Mouse (Mus musculus) liver, embryonic 14.5 days (tissue): Measurements from ENCODE around the gene Strbp. TPM values are rescaled to one million over a fixed set of nuclear protein-coding genes. Genes with fewer than 3 reads are reported as not detected.

Source experiments
- ATAC-seq: fragments of 200-750 bp; cut with Nextera tagmentation; 2 replicates; pipeline ENCODE4 v1.8.0; 2017; ENCODE audit warnings: moderate number of reproducible peaks, mild to moderate bottlenecking, moderate library complexity; ENCODE audit not compliant: insufficient read depth
- DNase-seq, 3 experiments: peaks; one replicate each; pipeline ENCODE4 v3.0.0-alpha.2; 2012 to 2013; ENCODE audit warnings: low read depth in 3 of 3, low spot score in 3 of 3
- H3K27ac ChIP-seq: fragments of 300-500 bp; sonication (generic); 2 replicates; pipeline ENCODE4 v1.5.1; 2014; ENCODE audit warnings: moderate library complexity, mild to moderate bottlenecking, control low read depth, inconsistent platforms
- H3K27me3 ChIP-seq: fragments of 300-500 bp; sonication (generic); 2 replicates; pipeline ENCODE4 v1.6.1; 2014; ENCODE audit warnings: mild to moderate bottlenecking, low read length, moderate library complexity; ENCODE audit not compliant: control insufficient read depth, insufficient read depth
- H3K36me3 ChIP-seq: fragments of 300-500 bp; sonication (generic); replicated peaks from 2 replicates; pipeline ENCODE4 v1.6.1; 2014; ENCODE audit warnings: low read depth; ENCODE audit not compliant: control insufficient read depth, insufficient read depth
- H3K4me1 ChIP-seq, 2 experiments: fragments of 200-500 bp in 1 of 2; fragments of 300-500 bp in 1 of 2; sonication (generic) in 1 of 2; replicated peaks; 2 replicates each; pipeline ENCODE4 v1.6.1; 2012 to 2014; ENCODE audit warnings: antibody characterized with exemption in 1 of 2, inconsistent platforms in 1 of 2, low read length in 1 of 2; ENCODE audit not compliant: control insufficient read depth in 2 of 2, insufficient read depth in 2 of 2
- H3K4me2 ChIP-seq: fragments of 300-500 bp; sonication (generic); 2 replicates; pipeline ENCODE4 v1.6.1; 2014; ENCODE audit warnings: low read depth, mild to moderate bottlenecking, control low read depth, moderate library complexity
- H3K4me3 ChIP-seq, 2 experiments: fragments of 200-500 bp in 1 of 2; fragments of 300-500 bp in 1 of 2; sonication (generic) in 1 of 2; 2 replicates each; pipeline ENCODE4 v1.5.1; 2012 to 2014; ENCODE audit warnings: low read depth in 2 of 2, low read length in 2 of 2, mild to moderate bottlenecking in 2 of 2, control low read depth in 1 of 2, inconsistent platforms in 1 of 2, moderate library complexity in 1 of 2; ENCODE audit not compliant: insufficient read depth in 1 of 2
- H3K9ac ChIP-seq: fragments of 300-500 bp; sonication (generic); replicated peaks from 2 replicates; pipeline ENCODE4 v1.6.1; 2014; ENCODE audit warnings: mild to moderate bottlenecking, control low read depth, moderate library complexity
- H3K9me3 ChIP-seq: fragments of 300-500 bp; sonication (generic); 2 replicates; pipeline ENCODE4 v1.6.1; 2016; ENCODE audit warnings: low read length, mixed read lengths; ENCODE audit not compliant: control insufficient read depth
- CTCF ChIP-seq: IDR thresholded peaks from 2 replicates; pipeline ENCODE4 v1.5.1; 2016; ENCODE audit warnings: antibody characterized with exemption, low read depth, control low read depth
- EP300 ChIP-seq: IDR thresholded peaks from 2 replicates; pipeline ENCODE4 v1.6.1; 2016; ENCODE audit warnings: antibody characterized with exemption, low read depth
- WGBS: fragments of 180-500 bp; shearing (Covaris S2); extraction: QIAGEN DNeasy Blood & Tissue Kit; methylation state at CpG from one replicate; pipeline ENCODE4 v1.1.7; 2014; ENCODE audit not compliant: insufficient replicate concordance; 5-methylcytosine and 5-hydroxymethylcytosine counted together
- polyA plus RNA-seq, 2 experiments: library from polyadenylated mRNA; depleted of rRNA in 1 of 2; stranded (reverse) in 1 of 2; unstranded in 1 of 2; fragments of >200 nt; fragmentation: Nextera tagmentation in 1 of 2; extraction: Ambion mirVana in 1 of 2; gene quantifications; 2 replicates each; pipeline versions ENCODE4 v1.2.1 to v1.2.3; 2012 to 2014

Strbp gene
- polyA plus RNA-seq, 2 experiments, result 8.3 to 16.4 TPM

GRCm38 (mm10) chr2:37479559-37479958 lies 224.1 kb downstream of the Strbp start:
- Histone ChIP-seq H3K36me3 (peaks cover 9% of the 10 kb centered on the region), H3K4me3 (no peak overlapping the region), H3K27me3 (no peaks in the 10 kb centered on the region), H3K4me1 (0 out of 4 replicates have a peak, but pooled peaks cover 2 to 4% of the 10 kb centered on the region in 2 experiments), H3K9ac (no peak overlapping the region), H3K9me3 (no peaks in the 10 kb centered on the region), H3K27ac (no peak overlapping the region), H3K4me2 (peak overlapping the region; percentile 29; the same call in 1 of the 2 replicates)
- ATAC-seq, result no peak
- no peak for DNase-seq
- TF ChIP-seq CTCF (no peak), EP300 (no peak)

GRCm38 (mm10) chr2:37466266-37466665 lies 237.4 kb downstream of the Strbp start:
- no peaks in the 10 kb centered on the region; a peak in 1 of 4 replicates for H3K4me1 ChIP-seq
- 0 out of 2 replicates have a peak, but pooled peaks have one; percentile 13 for TF ChIP-seq EP300
- TF ChIP-seq CTCF, result no peak
- no peaks in the 10 kb centered on the region for H3K9me3 ChIP-seq
- no peak overlapping the region for H3K9ac ChIP-seq
- DNase-seq (no peak), ATAC-seq (no peak)
- H3K36me3 ChIP-seq, result no peaks in the 10 kb centered on the region; the same call in 1 of the 2 replicates
- no peak overlapping the region for H3K4me3 ChIP-seq
- H3K4me2 ChIP-seq, result no peak overlapping the region
- WGBS, result 60% methylated on average over 4 of the region's 4 CpGs
- no peaks in the 10 kb centered on the region for H3K27me3 ChIP-seq
- no peak overlapping the region for H3K27ac ChIP-seq

GRCm38 (mm10) chr2:37460707-37461106 lies 243.0 kb downstream of the Strbp start:
- DNase-seq (no peak), ATAC-seq (no peak)
- Histone ChIP-seq H3K27me3 (no peaks in the 10 kb centered on the region), H3K4me3 (no peak overlapping the region), H3K4me2 (no peak overlapping the region), H3K9ac (no peak overlapping the region), H3K36me3 (no peaks in the 10 kb centered on the region), H3K4me1 (no peaks in the 10 kb centered on the region; a peak in 1 of 4 replicates), H3K27ac (no peak overlapping the region), H3K9me3 (no peaks in the 10 kb centered on the region)
- 87% methylated on average over 4 of the region's 4 CpGs for WGBS
- peak; percentile 37; the same call in 1 of the 2 replicates for TF ChIP-seq CTCF
- TF ChIP-seq EP300, result no peak

GRCm38 (mm10) chr2:37452376-37452760 lies 251.3 kb downstream of the Strbp start:
- no peak for DNase-seq
- peak overlapping the region; percentile 93 for H3K9ac ChIP-seq
- H3K4me2 ChIP-seq, result peak overlapping the region; percentile 75
- WGBS, result 0% methylated on average over 23 of the region's 24 CpGs
- peak; percentile 60 for ATAC-seq
- peak overlapping the region; percentile 61 for H3K27ac ChIP-seq
- no peaks in the 10 kb centered on the region for H3K27me3 ChIP-seq
- H3K36me3 ChIP-seq, result no peaks in the 10 kb centered on the region; the same call in 1 of the 2 replicates
- H3K4me3 ChIP-seq, result peak overlapping the region; percentile 88 to 90
- H3K4me1 ChIP-seq, result peaks cover 6 to 7% of the 10 kb centered on the region in 2 experiments
- H3K9me3 ChIP-seq, result no peaks in the 10 kb centered on the region
- no peak for TF ChIP-seq EP300
- no peak for TF ChIP-seq CTCF

GRCm38 (mm10) chr2:37451667-37452375 lies 251.8 kb downstream of the Strbp start:
- Histone ChIP-seq H3K4me1 (peaks cover 6 to 7% of the 10 kb centered on the region in 2 experiments), H3K9me3 (no peaks in the 10 kb centered on the region), H3K27ac (peak overlapping the region; percentile 61), H3K36me3 (no peaks in the 10 kb centered on the region; the same call in 1 of the 2 replicates), H3K9ac (peak overlapping the region; percentile 93), H3K4me3 (peak overlapping the region; percentile 88 to 90), H3K4me2 (peak overlapping the region; percentile 75), H3K27me3 (no peaks in the 10 kb centered on the region)
- 8% methylated on average over 39 of the region's 44 CpGs for WGBS
- DNase-seq, result peak; percentile 84 to 86 (median 86)
- no peak for TF ChIP-seq EP300
- peak; percentile 15; the same call in 1 of the 2 replicates for TF ChIP-seq CTCF
- peak; percentile 97 for ATAC-seq
